Mouse (Mus musculus) granulocyte monocyte progenitor cell, adult 5-6 weeks (primary cell): ENCODE measurements around the gene Mlip. TPM values are rescaled to one million over a fixed set of nuclear protein-coding genes. Genes with fewer than 3 reads are reported as not detected.
A peak's percentile ranks its signal among the peaks of the same experiment; 100 is the strongest.
"Not testable (repeated sequence)": the region's sequence is repeated elsewhere in the genome, so short reads cannot be mapped to it uniquely, and the experiment has no call there.

Source experiments
- ATAC-seq: replicated peaks from 2 replicates; pipeline ENCODE4 v1.8.0; 2016; ENCODE audit warnings: mild to moderate bottlenecking, moderate TSS enrichment, inconsistent platforms; ENCODE audit not compliant: poor library complexity, severe bottlenecking
- total RNA-seq, 2 experiments: library from RNA; stranded (forward) in 1 of 2; stranded (reverse) in 1 of 2; fragments of 200-712, 200-1000 nt in 1 of 2; fragments of >200 nt in 1 of 2; fragmentation: Nextera tagmentation in 1 of 2; gene quantifications; 2 replicates each; pipeline ENCODE4 v1.2.3; 2014 to 2017

Gene Mlip
- total RNA-seq (2014; fragmentation: Nextera tagmentation) = not detected in 2 replicates
- not detected in 2 replicates for total RNA-seq (2017)

DNA sequence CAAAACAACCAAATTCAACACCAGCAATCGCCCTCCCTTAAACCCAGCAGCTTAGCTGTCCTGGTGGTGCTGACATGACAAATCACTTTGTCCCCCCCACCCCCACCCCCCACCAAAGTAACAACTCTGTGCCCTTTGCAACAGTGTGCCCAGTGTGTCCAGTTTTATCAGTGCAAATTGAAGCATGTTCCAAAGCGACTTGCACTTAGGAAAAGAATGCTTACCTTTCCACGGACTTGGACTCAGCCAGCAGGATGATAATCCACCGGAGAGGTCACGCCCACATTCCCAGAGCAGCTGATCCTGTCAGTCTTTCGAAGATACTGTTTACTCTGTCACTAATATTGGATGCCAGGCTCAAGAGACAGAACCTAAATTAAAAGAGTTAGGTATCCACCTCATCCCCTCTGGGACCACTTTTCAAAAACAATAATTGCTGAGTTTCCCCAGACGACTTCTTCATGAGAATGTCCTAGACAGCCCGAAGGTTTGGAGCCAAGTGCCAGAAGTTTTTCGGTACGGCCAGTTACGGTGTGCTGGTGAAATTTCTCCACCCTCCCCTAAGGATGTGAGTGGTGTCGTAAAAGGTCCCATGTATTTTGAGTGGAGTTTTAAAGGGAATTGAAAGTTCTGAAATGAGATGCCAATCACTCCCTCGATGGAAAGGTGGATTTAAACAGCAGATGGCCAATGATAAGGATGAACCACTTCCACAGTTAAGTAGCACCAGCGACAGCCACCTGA lies at the start of gene Mlip:
Mlip (minus strand) TSS at position 538 of the 744 bp plus-strand sequence.
- ATAC-seq = no peak

DNA sequence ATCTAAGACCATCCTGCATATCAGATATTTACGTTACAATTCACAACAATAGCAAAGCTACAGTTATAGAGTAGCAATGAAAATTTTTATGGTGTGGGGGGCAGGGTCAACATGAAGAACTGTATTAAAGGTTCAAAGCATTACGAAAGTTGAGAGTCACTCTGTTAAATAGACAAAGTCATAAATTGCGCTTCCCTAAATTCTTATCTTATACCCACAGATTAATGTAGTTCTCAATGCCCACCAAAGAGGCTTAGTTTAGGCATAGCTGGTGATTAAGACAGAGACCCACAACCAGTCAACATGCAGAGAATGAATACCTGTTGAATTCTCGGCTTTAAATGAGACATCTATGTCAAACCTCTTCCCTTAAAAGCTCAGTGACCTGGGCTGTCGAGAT lies 47.0 kb upstream of the Mlip start:
- 0 out of 2 replicates have a peak, but pooled peaks have one; percentile 36 for ATAC-seq

DNA sequence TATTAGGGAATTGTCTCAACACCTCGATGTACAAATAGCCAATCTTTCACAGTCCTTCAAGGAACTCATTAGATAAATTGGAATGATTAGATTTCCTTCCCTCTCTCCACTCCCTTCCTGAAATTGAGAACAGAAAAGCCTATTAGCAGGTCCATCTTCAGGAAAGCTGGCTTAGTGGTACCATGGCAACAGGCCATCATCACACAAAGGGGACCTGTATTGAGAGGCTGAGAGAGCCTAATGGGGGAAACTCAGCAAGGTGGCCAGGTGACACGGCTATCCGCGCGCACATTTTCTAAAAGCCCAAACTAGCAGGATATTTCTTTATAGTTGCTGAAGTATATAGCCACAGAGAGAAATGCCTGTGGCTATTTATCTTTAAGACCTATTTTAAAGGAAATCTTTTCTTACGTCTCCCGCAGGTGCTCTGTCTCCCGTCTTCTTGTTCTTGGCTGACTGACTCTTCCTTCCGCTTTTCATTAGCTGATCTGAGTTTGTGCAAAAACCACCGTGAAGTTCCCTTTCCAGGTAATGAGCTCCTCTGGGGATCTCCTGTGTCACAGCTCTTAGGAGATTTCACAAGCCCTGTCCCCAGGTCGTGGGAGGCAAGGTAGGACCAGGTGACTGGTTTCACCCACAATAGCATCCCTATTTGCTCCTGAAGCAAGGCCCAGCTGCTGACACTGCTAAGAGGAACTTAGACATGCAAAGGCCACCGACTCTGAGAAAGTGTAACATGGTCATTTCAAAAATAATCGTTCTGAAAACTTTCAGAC lies 46.3 kb upstream of the Mlip start:
- ATAC-seq = peak; percentile 53

DNA sequence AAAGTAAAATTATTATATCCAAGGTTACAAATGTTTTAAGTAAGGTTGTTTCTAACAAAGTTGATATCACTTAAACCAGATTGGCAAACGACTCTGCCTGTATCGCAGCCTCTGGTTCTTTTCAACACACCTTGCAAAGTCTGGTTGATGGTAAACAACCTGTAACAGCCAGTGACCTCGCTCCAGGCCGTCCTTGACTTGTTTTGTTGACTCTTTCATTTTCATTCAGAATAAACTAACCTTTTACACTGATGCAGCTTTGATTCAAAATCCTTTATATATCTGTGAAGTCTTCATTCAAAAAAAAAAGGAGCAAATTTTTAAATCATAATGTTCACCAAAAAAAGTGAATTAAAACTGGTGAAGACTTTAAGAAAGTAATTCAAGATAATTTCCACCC lies 44.3 kb upstream of the Mlip start:
- no peak for ATAC-seq

DNA sequence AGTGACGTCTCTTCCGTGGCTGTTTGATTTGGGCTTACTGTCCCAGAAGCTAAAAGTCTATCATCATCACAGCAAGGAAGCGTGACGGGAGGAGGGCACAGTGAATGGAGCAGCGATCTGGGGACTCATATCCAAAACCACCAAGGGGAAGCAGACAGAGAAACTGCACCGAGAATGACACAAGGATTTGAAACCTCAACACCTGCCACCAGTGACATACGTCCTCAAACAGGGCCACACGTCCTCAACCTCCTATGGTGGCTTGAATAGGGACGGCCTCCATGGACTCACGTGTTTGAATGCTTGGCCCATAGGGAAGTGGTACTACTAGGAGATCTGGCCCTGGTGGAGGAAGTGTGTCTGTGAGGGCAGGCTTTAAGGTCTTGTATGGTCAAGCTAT lies 38.5 kb upstream of the Mlip start:
- ATAC-seq = peak; percentile 73

DNA sequence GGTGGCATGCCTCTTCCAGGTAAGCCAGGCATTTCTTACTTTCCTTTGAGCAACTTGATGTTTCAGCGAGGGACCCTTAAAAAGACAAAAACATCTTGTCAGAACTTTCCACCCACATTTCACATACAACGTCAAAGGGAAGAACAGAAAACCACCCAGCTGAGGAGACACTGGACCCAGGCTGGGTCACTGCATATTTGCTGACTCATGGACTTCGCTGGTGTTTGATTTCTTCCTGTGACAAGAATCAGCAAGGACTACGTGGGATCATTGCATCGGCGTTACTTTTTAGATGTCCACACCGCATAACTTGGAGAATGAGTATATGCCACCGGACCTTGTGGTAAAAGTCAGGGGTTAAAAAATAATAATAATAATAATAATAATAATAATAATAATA lies 36.2 kb upstream of the Mlip start:
- ATAC-seq = no peak

DNA sequence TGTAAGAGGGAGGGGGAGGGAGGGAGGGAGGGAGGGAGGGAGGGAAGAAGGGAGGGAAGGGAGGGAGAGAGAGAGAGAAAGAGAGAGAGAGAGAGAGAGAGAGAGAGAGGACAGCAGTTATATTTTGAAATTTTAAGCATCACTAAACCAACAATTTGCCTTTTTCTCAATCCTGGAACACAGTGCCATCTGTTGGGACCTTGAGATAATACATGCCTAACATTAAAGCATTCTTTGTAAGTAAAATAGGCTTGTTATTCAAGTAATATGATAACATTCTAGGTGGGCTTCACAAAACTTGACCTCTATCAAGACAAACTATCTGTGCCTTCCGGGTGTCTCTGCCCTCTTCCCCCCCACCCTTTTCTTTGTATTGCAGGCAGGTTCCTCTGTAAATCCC lies 34.0 kb upstream of the Mlip start:
- ATAC-seq = peak; percentile 42; the same call in 1 of the 2 replicates

DNA sequence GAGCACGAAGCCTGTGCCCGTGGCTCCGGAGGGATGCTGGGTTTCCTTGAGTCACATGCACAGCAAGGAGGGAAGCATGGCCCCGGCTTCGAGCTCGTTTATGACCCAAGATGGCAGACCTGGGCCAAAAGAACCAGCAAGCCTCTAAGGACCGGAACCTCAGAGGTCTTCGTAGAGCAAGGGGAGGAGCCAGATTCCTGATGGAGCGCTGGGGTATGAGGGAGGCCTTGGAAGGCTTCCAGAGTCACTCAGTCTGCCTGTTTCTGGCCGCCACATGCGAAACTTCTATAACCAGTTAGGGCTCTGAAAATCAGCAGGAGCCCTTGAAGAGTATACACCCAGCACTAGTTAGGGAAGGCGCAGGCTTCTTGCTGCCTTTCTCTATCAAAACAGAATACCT lies 32.8 kb upstream of the Mlip start:
- no peak for ATAC-seq

DNA sequence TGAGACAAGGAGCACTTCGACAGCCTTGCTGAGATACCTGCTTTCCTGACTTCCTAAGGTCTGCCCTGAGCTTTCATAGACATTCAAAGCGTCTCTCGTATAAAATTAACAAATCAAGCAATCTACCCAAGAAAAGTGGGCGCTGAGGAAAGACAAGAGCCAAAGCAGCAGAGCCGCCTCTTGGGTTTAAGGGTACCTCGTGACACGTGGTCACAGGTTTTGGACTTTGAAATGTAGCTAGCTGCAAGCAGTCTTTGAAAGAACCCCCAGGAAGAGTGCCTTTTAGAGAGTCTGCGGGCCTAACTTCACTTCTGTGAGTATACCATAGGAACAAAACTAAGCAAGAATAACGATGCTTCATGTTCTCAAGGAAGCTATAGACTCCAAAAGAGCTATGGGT lies 31.9 kb upstream of the Mlip start:
- ATAC-seq = no peak

DNA sequence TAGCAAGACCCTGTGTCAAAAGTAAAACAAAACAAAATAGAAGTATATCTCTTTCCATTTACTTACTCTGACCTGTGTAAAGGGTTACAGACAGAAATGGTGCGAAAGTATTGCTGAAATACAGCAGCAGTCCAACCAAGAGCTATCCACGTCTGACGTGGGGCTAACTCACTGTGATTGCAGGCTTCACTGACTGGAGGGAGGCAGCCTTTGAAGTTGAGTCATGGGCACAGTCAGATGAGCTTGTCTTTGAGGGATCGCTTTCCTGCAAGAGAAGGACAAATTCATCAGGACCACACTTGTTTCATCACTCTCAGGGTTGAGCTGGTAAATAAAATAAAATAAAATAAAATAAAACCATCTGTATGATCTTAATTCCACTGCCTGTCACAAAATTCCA lies 31.2 kb upstream of the Mlip start:
- no peak for ATAC-seq

DNA sequence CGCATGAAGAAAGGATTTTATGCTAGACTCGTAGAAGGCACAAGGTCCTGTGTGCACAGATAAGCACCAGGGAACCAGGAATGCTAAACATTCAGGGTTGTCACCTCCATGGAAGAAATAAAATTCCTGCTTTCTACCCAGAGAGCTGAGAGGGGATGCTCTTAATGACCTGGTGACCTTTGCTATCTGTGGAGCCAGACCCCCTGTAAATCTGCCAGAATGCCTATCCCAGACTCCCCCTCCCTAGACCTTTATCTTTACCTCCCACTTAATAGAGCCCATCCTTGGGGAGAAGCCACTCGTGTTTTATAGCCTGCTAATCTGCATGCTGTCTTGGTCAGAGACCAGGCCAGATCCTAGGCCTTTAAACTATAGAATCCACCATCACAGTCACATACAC lies 29.7 kb upstream of the Mlip start:
- ATAC-seq = no peak

DNA sequence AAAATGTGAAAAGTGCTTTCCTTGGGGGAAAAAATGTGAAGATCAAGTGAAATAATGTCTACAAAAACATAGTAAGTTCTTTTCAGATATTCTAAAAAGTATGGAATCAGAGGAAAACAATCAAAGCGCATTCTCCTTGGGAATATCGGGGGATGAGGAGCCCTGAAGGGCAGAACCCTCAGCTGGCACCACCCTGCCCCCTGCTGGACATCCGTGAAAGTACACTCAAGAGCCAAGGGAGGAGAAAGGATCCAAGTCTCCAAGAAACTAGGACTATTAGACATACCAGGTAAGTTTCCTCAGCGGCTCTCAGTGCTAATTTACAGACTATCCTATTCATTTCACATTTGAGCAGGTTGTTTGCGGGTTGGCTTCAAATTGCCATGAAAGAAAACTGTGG lies 28.8 kb upstream of the Mlip start:
- peak; percentile 69 for ATAC-seq

DNA sequence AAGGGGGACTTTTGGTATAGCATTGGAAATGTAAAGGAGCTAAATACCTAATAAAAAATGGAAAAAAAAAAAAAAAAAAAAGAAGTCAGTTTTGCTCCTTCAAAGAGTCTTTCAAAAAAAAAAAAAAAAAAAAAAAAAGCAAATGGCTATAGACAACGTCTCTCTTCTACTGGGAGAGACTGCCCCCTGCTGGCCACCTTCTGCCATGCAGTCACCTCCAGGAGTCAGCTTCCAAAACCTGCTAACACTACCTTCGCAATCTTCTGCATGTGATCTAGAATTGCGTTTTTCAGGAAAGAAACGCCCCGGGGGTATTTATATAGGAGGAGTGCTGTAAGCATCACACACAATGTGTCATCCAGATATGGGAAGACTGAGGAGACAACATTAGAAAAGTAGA lies 26.9 kb upstream of the Mlip start:
- ATAC-seq = peak; percentile 75

DNA sequence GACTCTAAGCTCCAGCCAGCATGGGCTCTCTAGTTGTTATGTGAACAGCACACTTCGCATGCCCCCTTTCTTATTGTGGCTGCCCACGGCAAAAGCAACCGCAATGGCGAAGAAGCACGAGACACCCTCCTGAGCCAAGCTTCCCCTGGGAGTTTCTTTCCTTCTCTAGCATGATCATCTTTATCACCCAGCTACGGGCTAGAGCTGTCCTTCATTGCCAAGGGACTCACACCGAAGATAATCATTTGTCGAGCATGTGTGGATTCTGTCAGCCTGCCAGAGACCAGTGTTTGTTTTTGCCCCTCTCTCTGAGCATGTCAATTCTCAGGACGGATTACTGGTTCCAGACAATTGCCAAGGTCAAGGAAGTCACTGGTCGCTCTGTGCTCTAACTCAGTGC lies 24.9 kb upstream of the Mlip start:
- no peak for ATAC-seq

DNA sequence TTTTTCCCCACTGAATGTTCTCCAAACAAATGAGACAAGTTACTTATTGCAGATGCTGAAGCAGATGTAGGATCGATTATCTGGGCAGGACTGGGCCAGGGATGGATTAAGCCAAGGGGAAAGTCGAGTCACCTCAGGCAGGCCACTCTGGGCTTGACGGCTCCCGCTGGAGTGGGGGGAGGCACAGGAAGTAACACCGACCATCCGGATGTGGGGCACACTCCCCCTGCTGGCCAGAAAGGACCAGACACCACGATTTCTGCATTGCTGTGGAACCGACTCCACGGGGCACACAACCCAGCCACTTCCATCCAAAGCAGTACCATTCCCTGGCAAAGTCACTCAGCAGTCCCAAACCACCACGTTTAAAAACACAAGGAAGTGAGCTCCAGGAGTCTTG lies 24.3 kb upstream of the Mlip start:
- peak; percentile 83 for ATAC-seq

DNA sequence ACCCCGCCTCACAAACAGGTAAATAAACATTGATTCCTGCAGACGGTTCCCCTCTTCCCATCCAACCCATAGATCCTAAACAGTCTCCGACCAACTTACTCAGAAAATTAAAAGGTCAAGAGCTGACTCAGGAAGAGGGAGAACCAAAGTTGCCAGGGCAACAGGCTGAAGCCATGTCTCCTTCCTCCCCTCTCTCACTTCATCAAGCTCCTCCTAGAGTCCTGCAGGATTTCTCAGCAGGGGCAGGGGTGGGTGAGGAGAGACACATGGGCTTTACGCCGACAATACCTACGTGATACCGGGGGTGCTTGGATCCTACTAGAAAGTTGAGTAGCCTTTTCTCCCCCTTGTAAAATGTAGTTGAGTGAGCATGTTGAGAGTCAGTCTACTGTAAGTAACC lies 23.8 kb upstream of the Mlip start:
- ATAC-seq = no peak

DNA sequence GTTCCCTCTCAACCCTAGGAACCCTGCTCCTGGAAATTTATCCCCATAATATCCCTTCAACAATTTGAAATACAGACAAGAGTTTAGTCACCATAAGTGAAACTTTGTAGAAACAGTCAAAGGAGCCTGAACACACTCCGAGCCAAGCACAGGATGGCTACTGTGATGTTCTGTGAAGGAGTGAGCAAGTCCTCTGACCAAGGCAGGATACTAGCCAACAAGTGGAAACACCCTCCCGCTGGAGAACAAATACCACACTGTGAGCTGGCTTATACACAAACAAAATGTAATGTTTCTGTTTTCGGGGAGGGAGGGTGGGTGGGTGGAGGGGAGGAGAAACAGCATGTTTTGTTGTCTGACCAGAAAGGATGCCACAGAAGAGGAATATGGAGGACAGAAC lies 17.9 kb upstream of the Mlip start:
- no peak for ATAC-seq

DNA sequence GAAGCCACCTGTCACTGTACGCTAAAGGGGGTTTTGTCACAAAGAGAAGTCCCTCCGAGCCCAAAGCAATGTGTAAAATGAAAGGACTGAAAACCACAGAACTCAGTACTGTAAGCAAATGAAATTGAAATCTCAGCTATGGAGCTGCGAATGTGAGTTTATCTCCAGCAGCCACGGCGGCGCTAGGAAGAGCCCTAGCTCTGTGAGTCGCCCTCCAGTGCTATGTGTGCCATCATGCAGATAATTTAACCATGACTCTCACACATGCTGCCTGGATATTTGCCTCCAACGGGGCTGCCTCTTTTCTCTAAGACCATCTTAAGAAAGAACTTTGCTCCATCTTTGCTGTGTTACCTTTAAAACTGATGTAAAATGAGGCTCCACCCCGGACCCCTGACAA lies 16.5 kb upstream of the Mlip start:
- no peak for ATAC-seq

DNA sequence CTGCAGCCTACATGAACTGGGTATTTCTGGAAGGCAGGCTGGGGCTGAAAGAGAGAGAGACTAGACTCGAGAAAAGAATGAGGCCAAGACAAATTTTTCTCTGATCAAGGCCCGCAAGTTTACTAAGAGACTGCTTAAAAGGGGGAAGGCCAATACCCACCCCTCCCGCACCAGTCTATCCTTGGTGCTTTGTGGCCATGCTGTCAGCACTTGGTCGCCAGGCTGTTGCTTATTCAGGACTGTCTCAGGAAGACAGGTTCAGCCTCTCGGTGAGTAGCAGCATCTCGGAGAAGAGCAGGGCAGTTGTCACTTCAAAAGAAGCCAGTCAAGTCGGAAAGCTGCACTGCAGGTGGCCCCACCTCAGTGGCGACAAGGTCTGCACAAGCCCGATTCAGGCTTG lies 11.9 kb upstream of the Mlip start:
- not testable (repeated sequence) for ATAC-seq

DNA sequence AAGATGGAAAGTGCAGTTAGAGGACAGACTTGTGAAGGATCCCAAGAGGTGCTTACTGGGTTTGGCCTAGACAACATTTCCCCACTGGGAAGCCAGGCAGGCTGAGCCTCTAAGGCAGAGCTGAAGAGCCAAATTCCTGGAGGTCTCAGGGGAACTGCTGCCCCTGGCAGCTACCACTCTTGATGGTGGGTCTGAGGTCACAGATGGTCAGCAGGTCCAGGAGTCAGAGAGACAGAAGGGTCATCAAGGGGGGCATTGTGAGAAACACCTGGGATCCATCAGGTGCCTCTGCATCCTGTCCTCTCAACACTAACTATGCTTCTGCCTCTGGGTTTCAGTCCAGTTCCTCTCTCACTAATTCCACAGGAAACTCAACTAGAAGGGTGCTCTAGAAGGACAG lies 10.1 kb upstream of the Mlip start:
- ATAC-seq = no peak

DNA sequence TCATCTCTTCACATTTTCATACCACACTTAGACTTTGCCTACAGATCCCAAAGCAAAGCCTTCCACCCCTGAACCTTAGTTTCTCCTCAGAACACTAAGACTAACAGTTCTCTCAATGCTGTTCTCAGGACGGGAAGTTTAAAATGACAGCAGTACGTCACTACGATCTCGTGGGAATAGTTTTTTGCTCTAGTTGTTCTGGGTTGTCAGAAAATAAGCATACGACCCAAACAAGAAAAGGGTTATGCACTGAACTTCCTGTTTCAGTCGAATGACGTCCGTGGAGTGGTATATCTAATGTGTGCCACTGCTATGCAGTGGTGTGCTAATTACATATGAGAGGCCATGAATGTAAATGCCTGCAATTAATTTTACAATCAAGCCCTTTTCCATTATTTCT lies 7.9 kb upstream of the Mlip start:
- ATAC-seq = no peak
